Mouse (Mus musculus) spleen, adult 2 months (tissue): ENCODE measurements around the gene Prg2. TPM values are rescaled to one million over a fixed set of nuclear protein-coding genes. Genes with fewer than 3 reads are reported as not detected.
A peak's percentile ranks its signal among the peaks of the same experiment; 100 is the strongest.

Experiments
- DNase-seq, 2 experiments: peaks; one replicate each; pipeline versions ENCODE4 v3.0.0 to v3.0.0-alpha.2; 2012 to 2021; ENCODE audit warnings: low spot score in 2 of 2, low read depth in 1 of 2
- H3K27ac ChIP-seq: fragments of 200-500 bp; 2 replicates; pipeline ENCODE4 v1.5.1; 2012; ENCODE audit warnings: low read length, inconsistent platforms; ENCODE audit not compliant: insufficient read depth
- H3K27me3 ChIP-seq: fragments of 200-500 bp; 2 replicates; pipeline ENCODE4 v1.6.1; 2012; ENCODE audit warnings: mild to moderate bottlenecking, moderate library complexity, low read length, inconsistent platforms; ENCODE audit not compliant: control insufficient read depth, insufficient read depth
- H3K36me3 ChIP-seq: fragments of 200-500 bp; 2 replicates; pipeline ENCODE4 v1.6.1; 2012; ENCODE audit warnings: mild to moderate bottlenecking, low read length, inconsistent platforms; ENCODE audit not compliant: control insufficient read depth, insufficient read depth
- H3K4me1 ChIP-seq: fragments of 200-500 bp; 2 replicates; pipeline ENCODE4 v1.6.1; 2011; ENCODE audit warnings: inconsistent platforms; ENCODE audit not compliant: control insufficient read depth, insufficient read depth, insufficient read length
- H3K4me3 ChIP-seq: fragments of 200-500 bp; 2 replicates; pipeline ENCODE4 v1.5.1; 2011; ENCODE audit warnings: mild to moderate bottlenecking, inconsistent platforms; ENCODE audit not compliant: insufficient read depth, insufficient read length; ENCODE audit errors: extremely low read depth
- CTCF ChIP-seq: fragments of 200-500 bp; IDR thresholded peaks from 2 replicates; pipeline ENCODE4 v1.5.1; 2011; ENCODE audit warnings: mild to moderate bottlenecking, inconsistent platforms; ENCODE audit not compliant: insufficient read depth, insufficient read length, insufficient replicate concordance; ENCODE audit errors: extremely low read depth
- POLR2A ChIP-seq: fragments of 200-500 bp; IDR thresholded peaks from 2 replicates; pipeline ENCODE4 v1.6.1; 2011; ENCODE audit warnings: low read depth, low read length, inconsistent platforms
- WGBS: fragments of 180-500 bp; shearing (Covaris S2); methylation state at CpG from one replicate; pipeline ENCODE4 v1.1.7; 2018; 5-methylcytosine and 5-hydroxymethylcytosine counted together
- polyA plus RNA-seq: library from polyadenylated mRNA; depleted of rRNA; stranded (reverse); fragments of >200 nt; gene quantifications from 2 replicates; pipeline ENCODE4 v1.2.3, GENCODE M21; 2012; rRNA removed

Prg2 gene
- polyA plus RNA-seq: 14.5 and 42.2 TPM in 2 replicates

DNA sequence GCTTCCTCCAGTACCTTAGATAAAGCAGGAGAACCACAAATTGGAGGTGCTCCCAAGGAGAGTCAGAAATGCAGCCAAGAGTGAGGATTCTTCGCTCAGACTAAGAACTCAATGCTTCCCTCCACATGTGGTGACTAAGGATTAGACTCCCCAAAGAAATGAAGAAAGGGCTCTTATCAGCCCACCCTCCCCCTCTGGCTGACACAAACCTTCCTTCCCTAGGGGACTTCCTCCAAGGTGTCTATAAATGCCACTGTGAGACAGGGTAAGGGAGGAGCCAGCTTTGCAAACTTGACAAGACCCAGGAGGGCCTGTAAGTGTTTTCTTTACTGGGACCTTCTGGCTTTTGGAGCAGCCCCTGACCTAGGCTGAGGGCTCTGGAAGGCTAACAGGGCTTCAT is at the start of gene Prg2:
TSS of gene Prg2 (plus strand) at position 274 of the 400 bp plus-strand sequence.
- Histone ChIP-seq H3K36me3 (no peaks in the 10 kb centered on the region), H3K4me1 (peaks cover 3% of the 10 kb centered on the region; the same call in 1 of the 2 replicates), H3K27me3 (no peaks in the 10 kb centered on the region), H3K27ac (no peak within 1 kb of the TSS), H3K4me3 (no peak within 1 kb of the TSS)
- no peak for DNase-seq
- no peak for TF ChIP-seq CTCF
- TF ChIP-seq POLR2A: no peak
- 69% methylated on average over 1 of the region's 1 CpGs for WGBS

DNA sequence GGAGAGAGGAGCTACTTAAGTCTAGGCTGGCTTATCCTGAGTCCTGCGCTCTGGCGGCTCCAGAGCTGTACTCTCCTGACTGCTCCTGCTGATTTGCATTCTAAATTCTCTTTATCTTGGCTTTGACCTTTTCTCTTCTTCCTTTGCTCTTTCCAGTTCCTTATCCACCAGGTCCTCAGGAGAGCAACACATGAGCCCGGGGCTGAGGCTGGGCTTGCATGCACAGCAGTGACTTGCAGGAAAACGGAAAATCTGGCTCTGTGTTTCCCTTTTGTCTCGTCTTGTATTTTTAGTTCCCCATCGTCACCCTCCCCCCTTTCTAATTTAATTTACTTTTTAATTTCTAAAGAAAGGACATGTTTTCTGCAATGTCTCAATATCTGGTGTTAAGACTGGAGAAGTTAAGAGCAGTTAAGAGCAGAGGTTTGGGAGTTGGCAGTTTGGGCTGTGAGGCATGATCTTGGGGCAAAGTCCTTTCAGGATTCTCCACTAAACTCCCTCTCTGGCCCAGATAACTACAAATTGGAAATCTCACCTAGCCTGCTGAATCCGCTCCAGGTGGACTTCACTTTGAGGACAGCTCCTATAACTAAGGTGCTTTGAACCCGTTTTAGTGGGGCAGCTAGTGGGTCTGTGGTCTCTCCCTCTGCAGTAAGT is 46.1 kb upstream of the Prg2 start:
- no peak for TF ChIP-seq POLR2A
- no peak for TF ChIP-seq CTCF
- peaks cover 20% of the 10 kb centered on the region for H3K4me1 ChIP-seq
- DNase-seq: no peak
- H3K27me3 ChIP-seq: no peaks in the 10 kb centered on the region
- H3K27ac ChIP-seq: no peak overlapping the region
- H3K36me3 ChIP-seq: no peaks in the 10 kb centered on the region
- 53% methylated on average over 8 of the region's 8 CpGs for WGBS
- no peak overlapping the region for H3K4me3 ChIP-seq

DNA sequence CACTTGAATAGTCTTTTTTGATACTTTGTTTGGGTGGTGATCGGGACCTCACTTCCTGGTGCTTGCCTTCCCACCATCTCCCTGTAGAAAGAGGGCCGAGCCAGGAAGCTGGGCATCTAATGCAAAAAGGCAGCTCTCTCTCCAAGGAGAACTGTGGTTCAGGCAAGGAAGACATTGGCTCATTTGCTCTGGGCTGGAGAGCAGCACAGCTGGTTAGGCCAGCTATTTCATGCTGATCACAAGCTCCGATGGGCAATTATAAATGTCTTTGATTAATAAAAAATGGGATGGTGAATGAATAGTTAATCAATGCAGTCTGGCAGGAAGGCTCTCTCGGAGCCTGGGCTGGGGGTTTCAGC is 45.6 kb upstream of the Prg2 start:
- Histone ChIP-seq H3K4me3 (no peak overlapping the region), H3K36me3 (no peaks in the 10 kb centered on the region), H3K4me1 (peaks cover 20% of the 10 kb centered on the region), H3K27ac (no peak overlapping the region), H3K27me3 (no peaks in the 10 kb centered on the region)
- WGBS: 87% methylated on average over 4 of the region's 4 CpGs
- DNase-seq: no peak
- TF ChIP-seq CTCF: no peak
- no peak for TF ChIP-seq POLR2A

DNA sequence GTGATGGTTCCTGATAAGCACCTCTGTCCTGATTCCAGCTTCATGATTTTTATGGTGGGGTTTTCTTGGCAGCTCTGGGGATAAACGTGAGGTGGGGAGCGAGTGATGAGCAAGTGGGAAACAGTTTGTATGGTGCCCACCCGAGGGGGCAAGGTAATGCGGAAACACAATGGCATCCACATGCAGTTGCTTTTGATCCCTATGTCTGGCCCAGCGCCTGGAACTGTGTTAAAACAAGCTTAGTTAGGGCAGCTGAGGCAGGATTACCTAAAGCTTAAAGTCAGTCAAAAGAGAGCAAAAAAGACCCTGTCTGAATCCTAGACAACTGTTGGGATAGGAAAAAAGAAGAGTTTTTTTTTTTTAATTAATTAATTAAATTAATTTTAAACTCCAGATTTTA is 45.2 kb upstream of the Prg2 start:
- Histone ChIP-seq H3K4me1 (peaks cover 20% of the 10 kb centered on the region), H3K27ac (no peak overlapping the region), H3K27me3 (no peaks in the 10 kb centered on the region), H3K4me3 (no peak overlapping the region), H3K36me3 (no peaks in the 10 kb centered on the region)
- 93% methylated on average over 5 of the region's 5 CpGs for WGBS
- TF ChIP-seq CTCF (no peak), POLR2A (no peak)
- DNase-seq: no peak

DNA sequence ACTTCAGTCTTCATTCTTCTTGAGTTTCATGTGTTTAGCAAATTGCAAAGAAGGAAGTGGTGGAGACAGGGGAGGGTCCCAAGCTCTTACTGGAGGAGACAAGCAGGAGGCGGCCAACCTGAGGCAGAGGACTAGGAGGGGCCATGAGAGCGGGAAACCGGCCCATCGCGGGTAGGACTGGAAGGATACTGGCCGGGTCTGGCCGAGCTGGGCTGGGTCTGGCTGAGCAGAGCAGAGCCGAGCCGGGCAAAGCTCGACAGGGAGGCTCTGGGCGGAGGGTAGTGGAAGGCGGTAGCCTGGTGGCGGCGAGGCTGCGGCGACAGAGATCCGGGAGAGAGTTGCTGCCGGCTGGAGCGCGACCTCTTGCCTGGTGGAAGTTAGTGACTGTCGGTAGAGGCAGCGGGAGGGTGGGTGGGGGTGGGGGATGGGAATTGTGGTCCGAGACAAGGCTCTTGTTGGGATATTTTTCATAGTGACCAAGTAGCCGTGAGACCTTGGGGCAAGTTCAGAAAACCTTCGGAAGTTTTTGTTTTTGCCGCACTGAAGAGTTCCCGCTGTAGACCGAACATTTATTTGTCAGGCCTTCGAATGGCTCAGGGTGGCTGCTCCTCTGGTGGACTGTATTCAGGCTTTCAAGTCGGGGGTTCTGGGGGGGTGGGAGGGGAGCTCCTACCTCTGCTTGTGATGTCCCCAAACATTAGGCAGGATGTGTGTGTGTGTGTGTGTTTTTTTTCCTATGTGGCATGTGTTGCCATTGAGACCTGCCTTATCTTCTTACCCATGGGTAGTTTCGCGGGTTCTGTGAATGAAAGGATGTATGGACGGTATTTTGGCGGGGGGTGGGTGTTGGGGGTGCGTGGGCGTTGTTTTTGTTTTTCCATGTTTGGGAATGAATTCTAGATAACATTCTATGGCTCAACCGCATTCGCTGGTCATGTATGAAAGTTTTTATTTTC is 43.5 kb upstream of the Prg2 start, which contains the start of gene Slc43a3:
TSS of gene Slc43a3 (plus strand) at position 106 of the 956 bp plus-strand sequence.
- H3K36me3 ChIP-seq: no peaks in the 10 kb centered on the region
- no peaks in the 10 kb centered on the region for H3K27me3 ChIP-seq
- TF ChIP-seq POLR2A (peak; percentile 16), CTCF (no peak)
- peak within 1 kb of the TSS; percentile 86 for H3K27ac ChIP-seq
- WGBS: 3% methylated on average over 38 of the region's 38 CpGs
- H3K4me3 ChIP-seq: peak within 1 kb of the TSS; percentile 70
- DNase-seq: peak in 1 of 2 experiments; percentile 45
- peaks cover 17% of the 10 kb centered on the region for H3K4me1 ChIP-seq

DNA sequence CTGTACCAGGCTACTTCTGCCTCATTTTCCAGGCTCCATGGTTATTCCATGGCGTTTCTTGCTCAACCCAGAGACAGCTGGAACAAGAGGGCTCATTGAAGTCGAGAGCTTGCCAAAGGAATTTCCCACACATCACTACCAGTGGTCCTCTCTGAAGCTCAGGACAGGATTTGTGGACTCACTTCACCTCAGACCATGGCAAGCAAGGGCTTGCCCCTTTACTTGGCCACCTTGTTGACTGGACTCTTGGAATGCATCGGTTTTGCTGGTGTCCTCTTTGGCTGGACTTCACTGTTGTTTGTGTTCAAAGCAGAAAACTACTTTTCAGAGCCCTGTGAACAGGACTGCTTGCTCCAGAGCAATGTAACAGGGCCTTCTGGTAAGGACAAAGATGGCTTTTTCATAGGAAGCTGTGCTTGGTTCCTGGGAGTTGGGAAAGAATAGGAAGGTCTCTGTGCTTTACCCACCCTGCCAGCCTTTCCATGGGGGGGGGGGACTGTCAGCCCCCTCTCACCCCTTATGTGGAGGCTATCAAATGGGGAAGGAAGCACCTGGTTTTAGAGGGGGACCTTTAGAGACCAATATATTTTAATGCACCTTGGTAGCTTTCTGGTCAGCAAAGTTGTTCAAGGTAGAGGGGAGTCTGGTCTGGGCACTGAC is 42.6 kb upstream of the Prg2 start:
- 12% methylated on average over 3 of the region's 3 CpGs for WGBS
- H3K36me3 ChIP-seq: no peaks in the 10 kb centered on the region
- H3K27ac ChIP-seq: peak overlapping the region; percentile 80
- H3K4me1 ChIP-seq: peaks cover 17% of the 10 kb centered on the region
- TF ChIP-seq POLR2A (no peak), CTCF (no peak)
- H3K27me3 ChIP-seq: no peaks in the 10 kb centered on the region
- peak overlapping the region; percentile 70 for H3K4me3 ChIP-seq
- DNase-seq: no peak
